Mouse (Mus musculus): ENCODE data around the gene Agrp. TPM values are rescaled to one million over a fixed set of nuclear protein-coding genes. Genes with fewer than 3 reads are reported as not detected.

Agrp gene
- polyA plus RNA-seq, 1 experiment from 2014 or later: 0.75 TPM

- 61% methylated on average over 2 of the region's 2 CpGs for WGBS
- TF ChIP-seq EP300 (IDR thresholded peaks at IDR 0.05) (no peak), CTCF (IDR thresholded peaks at IDR 0.05) (peak; percentile 83)
- DNase-seq (ENCODE audit: low spot score): peak; percentile 75
Observed at GRCm38 (mm10) chr8:105531774-105532173, 105.4 kb downstream of the Agrp start.

GRCm38 (mm10) chr8:105529271-105529670 lies 107.9 kb downstream of the Agrp start:
- H3K9me3 ChIP-seq (ENCODE audit: low read length): no peaks in the 10 kb centered on the region
- no peaks in the 10 kb centered on the region for H3K27me3 ChIP-seq (replicated peaks; ENCODE audit: insufficient read depth, low read length)
- H3K27ac ChIP-seq (ENCODE audit: low read length): no peak overlapping the region
- 89% methylated on average over 3 of the region's 3 CpGs for whole genome bisulfite sequencing
- H3K9ac ChIP-seq (replicated peaks; ENCODE audit: low read depth): no peak overlapping the region
- peaks cover 14% of the 10 kb centered on the region; the same call in 1 of the 2 replicates for H3K4me1 ChIP-seq (ENCODE audit: insufficient read depth, low read depth, low read length)
- no peak overlapping the region for H3K4me3 ChIP-seq (ENCODE audit: low read depth, low read length)
- ATAC-seq (no peak), DNase-seq (ENCODE audit: low spot score) (no peak)
- TF ChIP-seq EP300 (IDR thresholded peaks at IDR 0.05) (no peak), CTCF (IDR thresholded peaks at IDR 0.05) (no peak)
- no peak overlapping the region for H3K4me2 ChIP-seq (replicated peaks; ENCODE audit: low read depth, low read length)
- peaks cover 28% of the 10 kb centered on the region for H3K36me3 ChIP-seq (ENCODE audit: insufficient read depth, low read length)

More at GRCm38 (mm10) chr8:105531774-105532173, 105.4 kb downstream of the Agrp start:
- no peak overlapping the region for H3K4me2 ChIP-seq (replicated peaks; ENCODE audit: low read depth, low read length)
- ATAC-seq: no peak
- H3K9ac ChIP-seq (replicated peaks; ENCODE audit: low read depth): no peak overlapping the region
- H3K27ac ChIP-seq (ENCODE audit: low read length): no peak overlapping the region
- H3K27me3 ChIP-seq (replicated peaks; ENCODE audit: insufficient read depth, low read length): no peaks in the 10 kb centered on the region
- peaks cover 18% of the 10 kb centered on the region; the same call in 1 of the 2 replicates for H3K4me1 ChIP-seq (ENCODE audit: insufficient read depth, low read depth, low read length)
- H3K36me3 ChIP-seq (ENCODE audit: insufficient read depth, low read length): peaks cover 17% of the 10 kb centered on the region; the same call in 1 of the 2 replicates
- no peak overlapping the region for H3K4me3 ChIP-seq (ENCODE audit: low read depth, low read length)
- H3K9me3 ChIP-seq (ENCODE audit: low read length): no peaks in the 10 kb centered on the region

- H3K4me2 ChIP-seq (replicated peaks; ENCODE audit: low read depth, low read length): no peak overlapping the region
- H3K36me3 ChIP-seq (ENCODE audit: insufficient read depth, low read length): peaks cover 29% of the 10 kb centered on the region
- no peak overlapping the region for H3K9ac ChIP-seq (replicated peaks; ENCODE audit: low read depth)
- H3K27me3 ChIP-seq (replicated peaks; ENCODE audit: insufficient read depth, low read length): no peaks in the 10 kb centered on the region
- DNase-seq (ENCODE audit: low spot score) (no peak), ATAC-seq (no peak)
- 92% methylated on average over 1 of the region's 1 CpGs for WGBS
- TF ChIP-seq EP300 (IDR thresholded peaks at IDR 0.05) (no peak), CTCF (IDR thresholded peaks at IDR 0.05) (no peak)
- H3K4me1 ChIP-seq (ENCODE audit: insufficient read depth, low read depth, low read length): peaks cover 10% of the 10 kb centered on the region; the same call in 1 of the 2 replicates
- H3K9me3 ChIP-seq (ENCODE audit: low read length): no peaks in the 10 kb centered on the region
- H3K4me3 ChIP-seq (ENCODE audit: low read depth, low read length): no peak overlapping the region
- H3K27ac ChIP-seq (ENCODE audit: low read length): no peak overlapping the region
Observed at GRCm38 (mm10) chr8:105528206-105528605, 109.0 kb downstream of the Agrp start.

- Histone ChIP-seq H3K27me3 (replicated peaks; ENCODE audit: insufficient read depth, low read length) (no peaks in the 10 kb centered on the region), H3K27ac (ENCODE audit: low read length) (no peak overlapping the region), H3K9ac (replicated peaks; ENCODE audit: low read depth) (no peak overlapping the region), H3K4me3 (ENCODE audit: low read depth, low read length) (no peak overlapping the region), H3K9me3 (ENCODE audit: low read length) (no peaks in the 10 kb centered on the region), H3K4me2 (replicated peaks; ENCODE audit: low read depth, low read length) (no peak overlapping the region), H3K4me1 (ENCODE audit: insufficient read depth, low read depth, low read length) (peaks cover 2% of the 10 kb centered on the region; the same call in 1 of the 2 replicates), H3K36me3 (ENCODE audit: insufficient read depth, low read length) (peaks cover 33% of the 10 kb centered on the region)
- WGBS: 78% methylated on average over 2 of the region's 2 CpGs
- DNase-seq (ENCODE audit: low spot score) (no peak), ATAC-seq (no peak)
- TF ChIP-seq CTCF (IDR thresholded peaks at IDR 0.05) (no peak), EP300 (IDR thresholded peaks at IDR 0.05) (no peak)
Observed at GRCm38 (mm10) chr8:105527110-105527509, 110.1 kb downstream of the Agrp start.

GRCm38 (mm10) chr8:105522890-105523289 lies 114.3 kb downstream of the Agrp start:
- Histone ChIP-seq H3K4me3 (ENCODE audit: low read depth, low read length) (no peak overlapping the region), H3K36me3 (ENCODE audit: insufficient read depth, low read length) (peaks cover 22% of the 10 kb centered on the region), H3K27me3 (replicated peaks; ENCODE audit: insufficient read depth, low read length) (no peaks in the 10 kb centered on the region), H3K4me2 (replicated peaks; ENCODE audit: low read depth, low read length) (no peak overlapping the region), H3K27ac (ENCODE audit: low read length) (no peak overlapping the region), H3K4me1 (ENCODE audit: insufficient read depth, low read depth, low read length) (peaks cover 13% of the 10 kb centered on the region; the same call in 1 of the 2 replicates), H3K9ac (replicated peaks; ENCODE audit: low read depth) (no peak overlapping the region), H3K9me3 (ENCODE audit: low read length) (no peaks in the 10 kb centered on the region)
- no peak for DNase-seq (ENCODE audit: low spot score)
- 55% methylated on average over 9 of the region's 9 CpGs for WGBS
- TF ChIP-seq EP300 (IDR thresholded peaks at IDR 0.05) (no peak), CTCF (IDR thresholded peaks at IDR 0.05) (no peak)
- ATAC-seq: no peak

- ATAC-seq (0 out of 2 replicates have a peak, but pooled peaks have one; percentile 12), DNase-seq (ENCODE audit: low spot score) (peak; percentile 44)
- no peaks in the 10 kb centered on the region for H3K27me3 ChIP-seq (replicated peaks; ENCODE audit: insufficient read depth, low read length)
- TF ChIP-seq EP300 (IDR thresholded peaks at IDR 0.05) (no peak), CTCF (IDR thresholded peaks at IDR 0.05) (peak; percentile 28)
- H3K36me3 ChIP-seq (ENCODE audit: insufficient read depth, low read length): peaks cover 20% of the 10 kb centered on the region
- no peak overlapping the region for H3K9ac ChIP-seq (replicated peaks; ENCODE audit: low read depth)
- peaks cover 13% of the 10 kb centered on the region; the same call in 1 of the 2 replicates for H3K4me1 ChIP-seq (ENCODE audit: insufficient read depth, low read depth, low read length)
- H3K4me2 ChIP-seq (replicated peaks; ENCODE audit: low read depth, low read length): no peak overlapping the region
- no peaks in the 10 kb centered on the region for H3K9me3 ChIP-seq (ENCODE audit: low read length)
- WGBS: 65% methylated on average over 21 of the region's 21 CpGs
- H3K4me3 ChIP-seq (ENCODE audit: low read depth, low read length): no peak overlapping the region
- H3K27ac ChIP-seq (ENCODE audit: low read length): no peak overlapping the region
Observed at GRCm38 (mm10) chr8:105521995-105522769, 115.0 kb downstream of the Agrp start.
